ENCODE assay signal across 8 mouse cellular contexts in the genomic region with DNA sequence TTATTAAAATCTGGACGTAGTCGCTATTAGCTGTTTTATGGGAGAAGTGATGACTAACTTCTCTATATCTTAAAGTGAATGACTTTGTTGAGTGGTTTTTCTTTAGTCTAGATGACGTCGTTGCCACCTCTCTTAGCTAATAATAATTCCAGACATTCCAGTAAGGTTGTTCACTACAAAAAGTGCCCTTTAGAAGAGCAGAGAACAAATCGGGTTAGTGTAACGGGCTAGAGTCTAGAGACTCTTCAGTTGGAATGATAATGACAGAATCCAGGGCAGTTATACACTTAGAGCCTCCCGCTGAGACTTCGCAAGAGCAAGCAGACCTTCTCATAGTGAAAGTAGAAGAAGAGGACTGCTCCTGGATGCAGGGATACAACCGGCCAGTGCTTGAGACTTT. TPM values are rescaled to one million over a fixed set of nuclear protein-coding genes. Genes with fewer than 3 reads are reported as not detected.
A peak's percentile ranks its signal among the peaks of the same experiment; 100 is the strongest.
DNase-seq lines count a peak whose midpoint lies in the region; ATAC-seq and TF ChIP-seq lines count a peak whose summit lies in the region.

No protein-coding gene starts in this region.

- TF ChIP-seq POLR2A in thymus, adult 2 months (IDR thresholded peaks at IDR 0.05; ENCODE audit: control insufficient read depth, extremely low read depth, insufficient read depth, low read length, poor library complexity): no peak

- TF ChIP-seq CTCF in thymus, adult 2 months (IDR thresholded peaks at IDR 0.05; ENCODE audit: borderline replicate concordance, control insufficient read depth, extremely low read depth, insufficient read depth, low read length, poor library complexity): no peak
- no peak for TF ChIP-seq CTCF in liver, embryonic 14.5 days (IDR thresholded peaks at IDR 0.05; ENCODE audit: low read depth)
- TF ChIP-seq CTCF in stomach, postnatal 0 days (IDR thresholded peaks at IDR 0.05; ENCODE audit: low read depth): no peak

- peaks cover 14% of the 10 kb centered on the region for H3K4me1 ChIP-seq in thymus, adult 2 months (replicated peaks; ENCODE audit: control insufficient read depth, insufficient read depth, low read length)
- H3K4me1 ChIP-seq in forebrain, embryonic 13.5 days: peaks cover 25% of the 10 kb centered on the region
- peaks cover 13 to 18% of the 10 kb centered on the region in 2 experiments for H3K4me1 ChIP-seq in liver, embryonic 14.5 days (replicated peaks; ENCODE audit: control insufficient read depth in 2 of 2, insufficient read depth in 2 of 2, low read length in 1 of 2)
- peaks cover 4% of the 10 kb centered on the region; the same call in 1 of the 2 replicates for H3K4me1 ChIP-seq in stomach, postnatal 0 days (replicated peaks; ENCODE audit: control insufficient read depth, insufficient read depth)

- no peak for TF ChIP-seq EP300 in liver, embryonic 14.5 days (IDR thresholded peaks at IDR 0.05; ENCODE audit: low read depth)
- no peak for TF ChIP-seq EP300 in stomach, postnatal 0 days (optimal IDR thresholded peaks at IDR 0.05)

- H3K9ac ChIP-seq in forebrain, embryonic 13.5 days: peak overlapping the region; percentile 50
- peak overlapping the region; percentile 79 for H3K9ac ChIP-seq in liver, embryonic 14.5 days (replicated peaks)
- H3K9ac ChIP-seq in stomach, postnatal 0 days (ENCODE audit: low read length): peak overlapping the region; percentile 61

- no peaks in the 10 kb centered on the region for H3K9me3 ChIP-seq in forebrain, embryonic 13.5 days (replicated peaks)
- no peaks in the 10 kb centered on the region for H3K9me3 ChIP-seq in liver, embryonic 14.5 days (ENCODE audit: control insufficient read depth, low read length)
- H3K9me3 ChIP-seq in stomach, postnatal 0 days (ENCODE audit: control insufficient read depth, low read length): no peaks in the 10 kb centered on the region

- H3K4me2 ChIP-seq in forebrain, embryonic 13.5 days: peak overlapping the region; percentile 65
- H3K4me2 ChIP-seq in liver, embryonic 14.5 days (ENCODE audit: low read depth): peak overlapping the region; percentile 93
- peak overlapping the region; percentile 56 for H3K4me2 ChIP-seq in stomach, postnatal 0 days (replicated peaks; ENCODE audit: low read depth)

- WGBS in thymus, adult 2 months: 21% methylated on average over 9 of the region's 9 CpGs
- WGBS in forebrain, embryonic 13.5 days: 24% methylated on average over 9 of the region's 9 CpGs
- WGBS in liver, embryonic 14.5 days (ENCODE audit: insufficient replicate concordance): 13% methylated on average over 9 of the region's 9 CpGs
- 10% methylated on average over 9 of the region's 9 CpGs for WGBS in stomach, postnatal 0 days

- no peaks in the 10 kb centered on the region for H3K27me3 ChIP-seq in thymus, adult 2 months (ENCODE audit: control insufficient read depth, insufficient read depth, low read length)
- H3K27me3 ChIP-seq in forebrain, embryonic 13.5 days: no peaks in the 10 kb centered on the region
- H3K27me3 ChIP-seq in liver, embryonic 14.5 days (ENCODE audit: control insufficient read depth, insufficient read depth, low read length): no peaks in the 10 kb centered on the region
- no peaks in the 10 kb centered on the region for H3K27me3 ChIP-seq in stomach, postnatal 0 days (ENCODE audit: control insufficient read depth, insufficient read depth, low read length)

- H3K36me3 ChIP-seq in thymus, adult 2 months (ENCODE audit: control insufficient read depth, insufficient read depth, low read length): no peaks in the 10 kb centered on the region
- peaks cover 23% of the 10 kb centered on the region for H3K36me3 ChIP-seq in forebrain, embryonic 13.5 days (ENCODE audit: poor library complexity, severe bottlenecking)
- no peaks in the 10 kb centered on the region for H3K36me3 ChIP-seq in liver, embryonic 14.5 days (replicated peaks; ENCODE audit: control insufficient read depth, insufficient read depth, low read depth)
- no peaks in the 10 kb centered on the region for H3K36me3 ChIP-seq in stomach, postnatal 0 days (ENCODE audit: control insufficient read depth, insufficient read depth, low read length)

- peak overlapping the region; percentile 17; the same call in 1 of the 2 replicates for H3K4me3 ChIP-seq in thymus, adult 2 months (ENCODE audit: control insufficient read depth, insufficient read depth, low read length)
- peak overlapping the region; percentile 60 for H3K4me3 ChIP-seq in forebrain, embryonic 13.5 days
- peak overlapping the region; percentile 60 to 81 for H3K4me3 ChIP-seq in liver, embryonic 14.5 days (ENCODE audit: insufficient read depth in 1 of 2, low read depth in 2 of 2, low read length in 2 of 2)
- H3K4me3 ChIP-seq in stomach, postnatal 0 days (ENCODE audit: low read depth, low read length): peak overlapping the region; percentile 62

- DNase-seq in thymus, adult 2 months: no peak
- no peak for DNase-seq in thymus, postnatal 4 days
- DNase-seq in liver, embryonic 14.5 days (ENCODE audit: low read depth in 3 of 3, low spot score in 3 of 3): no peak
- DNase-seq in stomach, postnatal 0 days (ENCODE audit: low spot score): no peak
- no peak for DNase-seq in thymus, postnatal 14 days
- DNase-seq in embryo, embryonic 10.5 days (ENCODE audit: low spot score): no peak

- ATAC-seq in forebrain, embryonic 13.5 days: no peak
- no peak for ATAC-seq in liver, embryonic 14.5 days (ENCODE audit: insufficient read depth)
- no peak for ATAC-seq in stomach, postnatal 0 days (ENCODE audit: low FRiP score, low TSS enrichment)
- no peak for ATAC-seq in granulocyte monocyte progenitor cell, adult 5-6 weeks (replicated peaks; ENCODE audit: poor library complexity, severe bottlenecking)

- no peak overlapping the region for H3K27ac ChIP-seq in thymus, adult 2 months (ENCODE audit: control insufficient read depth, insufficient read depth, low read length)
- no peak overlapping the region for H3K27ac ChIP-seq in forebrain, embryonic 13.5 days
- peak overlapping the region; percentile 3; the same call in 1 of the 2 replicates for H3K27ac ChIP-seq in liver, embryonic 14.5 days
- peak overlapping the region; percentile 53; the same call in 1 of the 2 replicates for H3K27ac ChIP-seq in stomach, postnatal 0 days (replicated peaks)

RNA-seq across cellular contexts. Expression of a gene that starts 0.7 kb away (rescaled TPM):
- 5.0 and 5.1 TPM in 2 replicates for polyA plus RNA-seq in thymus, adult 2 months (2012; rRNA removed)
- polyA plus RNA-seq in forebrain, embryonic 13.5 days (2015; fragmentation: Nextera tagmentation; extraction: Ambion mirVana): 16.6 and 18.0 TPM in 2 replicates
- 1.8 and 2.1 TPM in 2 replicates for polyA plus RNA-seq in liver, embryonic 14.5 days (2012; rRNA removed)
- 2.9 and 3.2 TPM in 2 replicates for polyA plus RNA-seq in liver, embryonic 14.5 days (2014; fragmentation: Nextera tagmentation; extraction: Ambion mirVana)
- polyA plus RNA-seq in stomach, postnatal 0 days (2015; fragmentation: Nextera tagmentation; extraction: Ambion mirVana): 4.6 and 5.0 TPM in 2 replicates
- total RNA-seq in granulocyte monocyte progenitor cell, adult 5-6 weeks (2014; fragmentation: Nextera tagmentation): 6.8 and 8.5 TPM in 2 replicates
- total RNA-seq in granulocyte monocyte progenitor cell, adult 5-6 weeks (2017): 7.9 and 10.1 TPM in 2 replicates

RNA-seq across cellular contexts. Expression of a gene that starts 3.4 kb away (rescaled TPM):
- 7.2 and 7.6 TPM in 2 replicates for polyA plus RNA-seq in thymus, adult 2 months (2012; rRNA removed)
- 11.9 and 13.1 TPM in 2 replicates for polyA plus RNA-seq in forebrain, embryonic 13.5 days (2015; fragmentation: Nextera tagmentation; extraction: Ambion mirVana)
- 1.7 and 2.2 TPM in 2 replicates for polyA plus RNA-seq in liver, embryonic 14.5 days (2012; rRNA removed)
- 4.3 and 5.4 TPM in 2 replicates for polyA plus RNA-seq in liver, embryonic 14.5 days (2014; fragmentation: Nextera tagmentation; extraction: Ambion mirVana)
- 9.1 and 9.8 TPM in 2 replicates for polyA plus RNA-seq in stomach, postnatal 0 days (2015; fragmentation: Nextera tagmentation; extraction: Ambion mirVana)
- total RNA-seq in granulocyte monocyte progenitor cell, adult 5-6 weeks (2014; fragmentation: Nextera tagmentation): 1.6 and 6.2 TPM in 2 replicates
- total RNA-seq in granulocyte monocyte progenitor cell, adult 5-6 weeks (2017): 20.8 and 21.1 TPM in 2 replicates

RNA-seq across cellular contexts. Expression of a gene that starts 13.2 kb away (rescaled TPM):
- 129 and 175 TPM in 2 replicates for polyA plus RNA-seq in thymus, adult 2 months (2012; rRNA removed)
- 672 and 745 TPM in 2 replicates for polyA plus RNA-seq in forebrain, embryonic 13.5 days (2015; fragmentation: Nextera tagmentation; extraction: Ambion mirVana)
- 111 and 190 TPM in 2 replicates for polyA plus RNA-seq in liver, embryonic 14.5 days (2012; rRNA removed)
- 454 and 472 TPM in 2 replicates for polyA plus RNA-seq in liver, embryonic 14.5 days (2014; fragmentation: Nextera tagmentation; extraction: Ambion mirVana)
- polyA plus RNA-seq in stomach, postnatal 0 days (2015; fragmentation: Nextera tagmentation; extraction: Ambion mirVana): 602 and 646 TPM in 2 replicates
- 372 and 531 TPM in 2 replicates for total RNA-seq in granulocyte monocyte progenitor cell, adult 5-6 weeks (2014; fragmentation: Nextera tagmentation)
- 127 and 170 TPM in 2 replicates for total RNA-seq in granulocyte monocyte progenitor cell, adult 5-6 weeks (2017)

RNA-seq across cellular contexts. Expression of a gene that starts 26.5 kb away (rescaled TPM):
- 18.2 and 22.1 TPM in 2 replicates for polyA plus RNA-seq in thymus, adult 2 months (2012; rRNA removed)
- 38.2 and 39.5 TPM in 2 replicates for polyA plus RNA-seq in forebrain, embryonic 13.5 days (2015; fragmentation: Nextera tagmentation; extraction: Ambion mirVana)
- polyA plus RNA-seq in liver, embryonic 14.5 days (2012; rRNA removed): 6.6 and 8.3 TPM in 2 replicates
- 18.7 and 21.0 TPM in 2 replicates for polyA plus RNA-seq in liver, embryonic 14.5 days (2014; fragmentation: Nextera tagmentation; extraction: Ambion mirVana)
- polyA plus RNA-seq in stomach, postnatal 0 days (2015; fragmentation: Nextera tagmentation; extraction: Ambion mirVana): 19.1 and 21.0 TPM in 2 replicates
- 28.2 and 34.0 TPM in 2 replicates for total RNA-seq in granulocyte monocyte progenitor cell, adult 5-6 weeks (2014; fragmentation: Nextera tagmentation)
- total RNA-seq in granulocyte monocyte progenitor cell, adult 5-6 weeks (2017): 33.5 and 37.3 TPM in 2 replicates

RNA-seq across cellular contexts. Expression of a gene that starts 38.0 kb away (rescaled TPM):
- polyA plus RNA-seq in thymus, adult 2 months (2012; rRNA removed): 63.5 and 66.0 TPM in 2 replicates
- 64.0 and 69.6 TPM in 2 replicates for polyA plus RNA-seq in forebrain, embryonic 13.5 days (2015; fragmentation: Nextera tagmentation; extraction: Ambion mirVana)
- polyA plus RNA-seq in liver, embryonic 14.5 days (2012; rRNA removed): 25.6 and 29.8 TPM in 2 replicates
- polyA plus RNA-seq in liver, embryonic 14.5 days (2014; fragmentation: Nextera tagmentation; extraction: Ambion mirVana): 14.2 TPM in 2 replicates
- 19.1 and 19.6 TPM in 2 replicates for polyA plus RNA-seq in stomach, postnatal 0 days (2015; fragmentation: Nextera tagmentation; extraction: Ambion mirVana)
- 42.2 and 45.3 TPM in 2 replicates for total RNA-seq in granulocyte monocyte progenitor cell, adult 5-6 weeks (2014; fragmentation: Nextera tagmentation)
- total RNA-seq in granulocyte monocyte progenitor cell, adult 5-6 weeks (2017): 47.9 and 51.3 TPM in 2 replicates

Comparison
In these comparisons a context has a peak if more than half of its experiments do, and no peak if none do; other contexts are left out.
1. H3K27ac ChIP-seq: peak in liver, embryonic 14.5 days (single experiment) and stomach, postnatal 0 days (single experiment); none in thymus, adult 2 months (single experiment) and forebrain, embryonic 13.5 days (single experiment).
2. H3K4me3 ChIP-seq: peak in every context shown above with its lines; median percentile 70 in liver, embryonic 14.5 days; 62 in stomach, postnatal 0 days; 60 in forebrain, embryonic 13.5 days; 17 in thymus, adult 2 months.
3. Peak in every context shown above with its lines, with median percentiles within 50 percentile points of each other: H3K4me2 ChIP-seq and H3K9ac ChIP-seq.